Mouse (Mus musculus) embryonic stem cell, embryonic (primary cell): ENCODE measurements around the gene Snapin.

Experiments used
- CTCF ChIA-PET, 4 experiments: fragments of 300-600 bp in 2 of 4; fragments of 350-600 bp in 2 of 4; sonication (Branson Sonifier 250); formaldehyde crosslinking; loops; one replicate each; lab custom pipeline; 2022; ENCODE audit warnings: inconsistent platforms in 2 of 4; lab: Charles Lee
- POLR2A ChIA-PET, 4 experiments: fragments of 300-600 bp in 2 of 4; fragments of 350-600 bp in 2 of 4; sonication (Branson Sonifier 250); formaldehyde crosslinking; loops; one replicate each; lab custom pipeline; 2022; ENCODE audit warnings: antibody characterized with exemption in 4 of 4, inconsistent platforms in 1 of 4; lab: Charles Lee

Snapin gene

DNA sequence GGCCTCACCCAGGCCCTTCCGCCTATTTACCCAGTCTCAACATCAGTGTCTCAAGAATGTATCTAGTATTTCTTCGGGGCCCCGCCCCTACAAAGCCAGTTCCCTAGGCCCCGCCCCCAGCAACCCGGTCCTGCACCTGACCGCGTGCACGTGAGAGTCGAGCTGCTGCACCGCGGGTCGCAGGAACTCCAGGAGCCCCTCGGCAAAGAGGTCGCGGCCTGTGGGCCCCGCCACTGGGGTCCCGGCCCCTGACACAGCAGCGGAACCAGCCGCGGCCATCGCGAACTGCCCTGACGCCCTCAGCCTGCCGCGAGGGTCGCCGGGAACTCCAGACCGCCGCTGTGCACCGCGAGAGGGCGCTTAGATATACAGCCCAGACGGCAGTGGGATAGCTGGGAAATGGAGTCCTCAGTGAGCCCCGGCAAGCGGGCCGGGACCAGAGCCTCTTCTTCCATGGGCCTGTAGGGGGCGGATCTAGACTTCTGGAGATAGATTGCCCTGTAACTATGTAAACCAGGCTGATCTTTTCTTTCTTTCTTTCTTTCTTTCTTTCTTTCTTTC is at the start of gene Snapin:
Gene Snapin (minus strand): TSS at position 338 of the 561 bp plus-strand sequence.
- CTCF ChIA-PET = interaction anchor here (0.5 to 3.1 kb wide), 51 partner anchors 9 to 752 kb away, joined by 3 to 33 read pairs (median 4); partner anchors contain the start of genes S100a7a (in 3 of the 4), S100a16 (in 1 of the 4), S100a3 (in 1 of the 4) and Slc27a3 (in 1 of the 4)
- POLR2A ChIA-PET = interaction anchor here (0.6 to 19.9 kb wide), 70 partner anchors 9 to 279 kb away, joined by 3 to 802 read pairs (median 4); partner anchors contain the start of genes Chtop (in 3 of the 4), S100a14 (in 2 of the 4), Slc27a3 (in 2 of the 4) and Gatad2b (in 1 of the 4)

DNA sequence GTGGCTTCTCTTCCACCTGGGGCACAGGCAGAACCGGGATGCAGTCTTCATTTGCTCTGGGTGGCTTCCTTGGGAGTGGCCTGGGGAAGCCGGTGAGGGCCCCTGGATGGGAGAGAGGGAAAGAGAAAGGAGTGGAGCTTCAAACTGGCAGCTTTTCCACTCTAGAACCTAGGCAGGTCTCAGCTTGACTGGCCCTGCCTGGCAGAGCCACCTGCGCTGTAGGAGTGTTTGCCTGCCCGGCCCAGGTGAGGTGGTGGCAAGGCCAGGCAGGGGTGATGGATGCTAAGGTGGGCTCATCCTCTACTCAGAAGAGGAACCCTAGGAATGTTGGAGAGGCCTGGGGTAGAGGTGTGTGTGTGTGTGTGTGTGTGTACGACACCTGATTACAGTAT is 47.1 kb upstream of the Snapin start:
- CTCF ChIA-PET = interaction anchor here in 1 of 4 experiments (1.3 to 2.3 kb wide), 2 partner anchors 12 to 15 kb away, joined by 3 to 18 read pairs; partner anchors contain the start of gene S100a14
- POLR2A ChIA-PET = interaction anchor here in 3 of 4 experiments (0.6 to 3.1 kb wide), 10 partner anchors 10 to 50 kb away, joined by 3 to 19 read pairs (median 4); partner anchors contain the start of genes Chtop (in 2 of the 3) and S100a14 (in 1 of the 3)

DNA sequence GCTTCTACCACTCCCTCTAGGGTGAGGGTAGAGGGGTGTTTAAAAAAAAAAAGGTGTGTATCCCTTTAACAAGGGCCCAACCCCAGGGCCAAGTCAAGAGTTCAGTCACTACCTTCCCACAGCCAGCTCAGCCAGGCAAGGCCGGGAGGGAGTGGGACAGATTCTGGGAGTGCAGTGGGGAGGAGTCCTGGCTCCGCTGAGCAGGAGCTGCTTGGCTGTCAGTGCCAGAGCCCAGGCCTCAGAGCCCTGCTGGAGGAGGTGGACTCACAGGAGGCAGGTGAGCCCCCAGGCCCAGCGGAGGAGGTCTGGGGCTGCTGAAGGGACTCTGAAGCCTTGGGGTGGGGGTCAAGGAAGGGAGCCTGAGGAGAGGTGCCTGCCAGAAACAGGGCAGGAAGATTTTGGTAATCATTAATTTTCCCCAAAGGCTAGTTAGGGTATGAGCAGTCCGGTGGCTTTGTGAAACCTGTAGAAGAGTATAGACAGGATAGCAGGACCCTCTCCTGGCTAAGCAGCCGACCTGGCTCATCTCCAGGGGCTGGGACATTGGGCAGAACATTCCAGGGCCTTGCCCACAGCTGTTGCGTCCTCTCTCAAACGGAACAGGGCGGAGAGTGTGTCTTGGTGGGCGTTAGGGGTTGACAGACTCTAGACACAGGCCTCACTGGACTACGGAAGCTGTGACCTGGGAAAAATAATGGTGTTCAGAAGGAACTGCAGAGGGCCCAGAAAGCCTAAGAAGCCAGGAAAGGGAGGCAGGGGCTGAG is 46.5 kb upstream of the Snapin start, which contains the start of gene S100a16:
Gene S100a16 (plus strand): TSS at position 114 of the 764 bp plus-strand sequence.
- POLR2A ChIA-PET = interaction anchor here in 3 of 4 experiments (0.5 to 4.5 kb wide), 23 partner anchors 9 to 163 kb away, joined by 3 to 22 read pairs (median 4); partner anchors contain the start of genes S100a14 (in 3 of the 3), Chtop (in 2 of the 3) and Snapin (in 1 of the 3)
- CTCF ChIA-PET = interaction anchor here (0.7 to 2.3 kb wide), 9 partner anchors 10 to 104 kb away, joined by 3 to 18 read pairs (median 3); partner anchors contain the start of genes S100a14 (in 2 of the 4) and Snapin (in 1 of the 4)

DNA sequence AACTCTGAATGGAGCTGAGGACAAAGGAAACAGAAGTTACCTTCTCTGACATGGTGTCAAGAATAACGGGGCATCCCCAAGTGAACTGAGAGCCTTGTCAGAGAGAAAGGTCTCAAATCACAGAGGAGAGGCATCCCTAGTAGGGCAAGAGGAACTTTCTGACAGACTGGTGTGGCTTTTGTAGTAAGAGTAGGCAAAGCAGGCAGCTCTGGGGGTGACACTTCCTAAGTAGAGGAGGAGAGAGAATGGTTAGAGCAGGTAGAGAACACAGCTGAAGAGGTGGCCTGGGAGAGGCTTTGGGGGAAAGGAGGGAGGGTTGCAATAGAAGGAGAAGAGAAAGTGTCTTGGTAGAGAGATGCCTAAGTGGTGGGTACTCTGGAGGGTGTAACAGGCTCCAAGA is 44.6 kb upstream of the Snapin start:
- CTCF ChIA-PET = no interaction called here
- POLR2A ChIA-PET = interaction anchor here in 3 of 4 experiments (1.0 to 4.5 kb wide), 6 partner anchors 10 to 27 kb away, joined by 3 to 22 read pairs (median 14); partner anchors contain the start of genes Chtop (in 1 of the 3), S100a1 (in 1 of the 3), S100a13 (in 1 of the 3) and S100a14 (in 1 of the 3)

DNA sequence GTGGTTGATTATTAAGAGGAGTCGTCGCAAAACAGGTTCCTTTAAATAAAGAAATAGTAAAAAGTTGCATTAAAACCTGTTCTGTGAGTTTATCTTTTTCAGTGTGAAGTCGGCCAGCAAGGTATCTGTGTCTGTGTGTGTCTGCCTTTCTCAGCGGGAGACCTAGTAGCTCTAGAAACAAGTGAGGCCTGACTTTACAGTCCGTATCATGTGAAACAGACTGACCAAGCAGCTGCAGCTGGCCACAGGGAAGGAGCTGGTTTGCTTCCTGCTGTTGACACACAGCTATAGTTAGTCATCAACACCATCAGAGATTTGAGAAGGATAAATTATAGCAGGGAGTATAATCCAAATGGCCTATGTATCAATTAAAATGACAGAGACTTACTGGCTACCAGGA is 40.9 kb upstream of the Snapin start:
- ChIA-PET POLR2A (interaction anchor here in 1 of 4 experiments (0.9 to 1.8 kb wide), 2 partner anchors 9 to 90 kb away, joined by 3 to 4 read pairs; no protein-coding TSS in a partner anchor), CTCF (interaction anchor here in 2 of 4 experiments (0.5 to 0.6 kb wide), 2 partner anchors 32 to 34 kb away, joined by 3 read pairs; no protein-coding TSS in a partner anchor)

DNA sequence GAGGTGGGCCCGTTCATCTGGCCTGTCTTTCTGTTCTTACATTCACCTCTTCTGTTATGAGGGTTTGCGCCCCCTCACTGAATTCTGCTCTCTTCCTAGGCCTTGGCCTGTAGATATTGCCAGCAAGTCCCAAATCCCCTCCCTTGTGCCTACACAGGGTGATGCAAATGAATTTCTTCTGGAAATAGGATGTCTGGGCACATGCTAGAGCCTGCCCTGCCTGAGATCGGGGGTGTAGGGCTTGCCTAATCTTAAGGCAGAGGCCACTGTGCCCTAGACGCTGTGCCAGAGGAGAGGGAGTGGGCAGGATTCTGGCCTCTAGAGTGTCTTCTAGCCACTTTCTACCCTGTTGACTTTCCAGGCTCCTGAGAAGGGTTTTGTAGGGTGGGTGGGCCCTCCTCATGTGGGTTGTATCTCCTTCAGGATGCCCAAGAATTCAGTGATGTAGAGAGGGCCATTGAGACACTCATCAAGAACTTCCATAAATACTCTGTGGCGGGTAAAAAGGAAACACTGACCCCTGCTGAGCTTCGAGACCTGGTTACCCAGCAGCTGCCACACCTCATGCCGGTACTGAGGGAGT is 36.5 kb upstream of the Snapin start:
- ChIA-PET POLR2A (interaction anchor here in 3 of 4 experiments (0.6 to 9.3 kb wide), 24 partner anchors 8 to 73 kb away, joined by 3 to 200 read pairs (median 6); partner anchors contain the start of genes Chtop (in 3 of the 3), S100a1 (in 3 of the 3), S100a13 (in 3 of the 3) and S100a16 (in 2 of the 3)), CTCF (interaction anchor here in 3 of 4 experiments (0.6 to 3.5 kb wide), 9 partner anchors 9 to 182 kb away, joined by 3 to 21 read pairs (median 9); partner anchors contain the start of gene S100a16 (in 2 of the 3))

DNA sequence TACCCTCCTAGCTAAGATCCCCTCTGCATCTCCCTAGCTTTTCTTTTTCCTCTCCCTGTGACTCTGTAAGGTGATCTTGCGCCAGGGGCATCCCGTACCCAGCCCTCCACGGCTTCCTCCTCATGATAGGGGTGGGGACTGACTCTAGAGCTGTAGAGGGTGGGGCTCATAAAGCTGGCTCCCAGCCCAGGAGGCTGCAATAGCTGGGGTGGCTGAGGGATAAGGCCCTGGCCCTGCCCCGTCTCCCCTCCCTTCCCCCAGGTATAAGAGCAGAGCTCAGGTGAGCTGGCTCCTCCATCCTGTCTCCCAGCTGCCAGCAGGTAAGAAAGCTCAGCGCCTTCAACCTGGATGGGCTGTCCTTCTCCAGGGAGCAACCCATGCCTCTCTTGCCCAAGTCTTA is 35.7 kb upstream of the Snapin start, which contains the start of gene S100a14:
Gene S100a14 (plus strand): TSS at position 277 of the 400 bp plus-strand sequence.
- ChIA-PET POLR2A (interaction anchor here in 3 of 4 experiments (0.6 to 9.3 kb wide), 28 partner anchors 9 to 86 kb away, joined by 3 to 200 read pairs (median 6); partner anchors contain the start of genes Chtop (in 3 of the 3), S100a1 (in 3 of the 3), S100a13 (in 3 of the 3) and S100a16 (in 3 of the 3)), CTCF (interaction anchor here (0.6 to 3.5 kb wide), 21 partner anchors 10 to 183 kb away, joined by 3 to 24 read pairs (median 4); partner anchors contain the start of genes S100a16 (in 3 of the 4) and S100a6 (in 1 of the 4))

DNA sequence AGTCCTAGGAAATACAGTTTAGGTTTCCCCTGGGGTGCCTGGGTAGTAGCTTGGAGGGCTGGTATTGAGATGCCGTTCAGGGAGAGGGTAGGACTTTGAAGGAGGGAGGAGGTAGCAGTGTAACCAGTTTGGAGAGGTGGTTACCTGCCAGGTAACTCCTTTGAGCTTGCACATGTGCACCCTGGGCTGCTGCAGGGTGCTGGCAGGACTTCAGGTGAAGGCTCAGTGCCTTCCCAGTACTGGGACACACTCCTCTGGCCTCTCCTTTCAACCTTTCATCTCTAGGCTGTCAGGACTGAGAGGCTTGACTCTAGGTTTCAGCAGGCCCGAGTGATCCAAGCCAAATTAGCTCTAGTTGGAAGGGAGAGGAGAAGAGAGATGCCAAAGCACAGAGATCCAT is 35.2 kb upstream of the Snapin start:
- CTCF ChIA-PET = interaction anchor here (0.6 to 3.5 kb wide), 30 partner anchors 10 to 184 kb away, joined by 3 to 24 read pairs (median 4); partner anchors contain the start of genes S100a16 (in 3 of the 4), S100a6 (in 1 of the 4) and Snapin (in 1 of the 4)
- POLR2A ChIA-PET = interaction anchor here in 3 of 4 experiments (0.6 to 9.3 kb wide), 30 partner anchors 8 to 137 kb away, joined by 3 to 200 read pairs (median 6); partner anchors contain the start of genes Chtop (in 3 of the 3), S100a1 (in 3 of the 3), S100a13 (in 3 of the 3) and S100a16 (in 3 of the 3)

DNA sequence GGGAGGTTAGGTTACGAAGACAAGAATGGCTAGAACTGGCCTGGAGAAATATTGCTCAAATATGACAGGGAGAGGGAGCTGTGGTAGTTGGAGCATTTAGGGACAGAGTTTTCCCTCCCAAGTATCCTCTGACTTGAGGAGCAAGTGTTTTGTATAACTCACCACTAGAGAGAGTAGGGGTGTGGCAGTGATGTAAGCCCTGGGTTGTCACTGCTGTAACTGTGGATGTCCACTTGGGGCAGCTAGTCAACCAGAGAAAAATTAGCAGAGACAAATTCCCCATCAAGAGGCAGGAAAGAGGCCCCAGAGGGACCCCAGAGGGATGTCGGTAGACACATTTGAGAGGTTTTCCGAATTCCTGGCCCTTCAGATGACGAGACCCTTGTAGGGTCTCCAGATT is 34.6 kb upstream of the Snapin start:
- CTCF ChIA-PET = interaction anchor here (0.6 to 3.5 kb wide), 31 partner anchors 9 to 185 kb away, joined by 3 to 24 read pairs (median 4); partner anchors contain the start of genes S100a16 (in 2 of the 4), S100a6 (in 1 of the 4) and Snapin (in 1 of the 4)

DNA sequence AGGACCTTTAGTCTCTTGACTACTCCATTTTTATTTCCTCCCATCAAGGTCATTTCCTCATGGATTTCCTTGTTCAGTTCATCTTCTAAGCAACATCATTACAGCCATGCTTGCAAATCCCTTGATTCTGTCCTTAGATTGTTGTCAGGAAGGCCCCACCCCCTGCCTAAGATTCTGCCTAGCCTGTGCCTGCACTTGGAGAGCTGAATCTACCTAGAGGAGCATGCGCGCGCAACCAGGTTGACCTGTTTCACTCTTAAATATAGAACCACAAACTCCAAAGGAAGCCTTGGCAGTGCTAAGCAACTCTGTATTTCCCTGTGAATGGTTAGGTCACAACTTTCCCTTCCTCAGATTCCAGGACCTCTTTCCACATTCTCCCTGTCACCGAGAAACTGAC is 26.9 kb upstream of the Snapin start:
- CTCF ChIA-PET = interaction anchor here in 1 of 4 experiments (1.4 kb wide), 1 partner anchor 113 kb away, joined by 3 read pairs; no protein-coding TSS in a partner anchor
- POLR2A ChIA-PET = interaction anchor here (0.5 to 6.8 kb wide), 16 partner anchors 9 to 41 kb away, joined by 3 to 78 read pairs (median 6); partner anchors contain the start of genes Chtop (in 3 of the 4), S100a14 (in 2 of the 4) and Snapin (in 2 of the 4)

More for the DNA sequence above, 34.6 kb upstream of the Snapin start:
- POLR2A ChIA-PET = interaction anchor here in 3 of 4 experiments (0.7 to 9.3 kb wide), 23 partner anchors 10 to 426 kb away, joined by 3 to 200 read pairs (median 10); partner anchors contain the start of genes Chtop (in 3 of the 3), S100a1 (in 3 of the 3), S100a13 (in 3 of the 3) and S100a16 (in 2 of the 3)

DNA sequence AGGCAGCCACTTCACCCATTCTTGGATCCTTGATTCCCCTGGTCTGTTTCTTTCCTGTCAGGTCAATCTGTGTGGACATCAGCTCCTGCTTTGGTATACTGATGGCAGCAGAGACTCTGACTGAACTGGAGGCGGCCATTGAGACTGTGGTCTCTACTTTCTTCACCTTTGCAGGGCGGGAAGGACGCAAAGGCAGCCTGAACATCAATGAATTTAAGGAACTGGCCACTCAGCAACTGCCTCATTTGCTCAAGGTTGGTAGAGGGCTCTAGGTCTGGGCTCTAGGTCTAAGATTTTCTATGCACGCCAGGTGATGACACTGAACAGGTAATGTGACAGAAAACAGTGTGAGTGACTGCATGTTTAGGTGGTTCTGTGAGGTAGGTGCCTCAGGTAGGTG is 25.0 kb upstream of the Snapin start:
- ChIA-PET CTCF (interaction anchor here in 1 of 4 experiments (0.9 kb wide), 1 partner anchor 10 kb away, joined by 3 read pairs; the partner anchor contains the start of gene S100a14), POLR2A (interaction anchor here in 3 of 4 experiments (0.5 to 6.8 kb wide), 15 partner anchors 7 to 106 kb away, joined by 3 to 101 read pairs (median 5); partner anchors contain the start of genes Chtop (in 2 of the 3), S100a14 (in 2 of the 3) and Snapin (in 2 of the 3))

DNA sequence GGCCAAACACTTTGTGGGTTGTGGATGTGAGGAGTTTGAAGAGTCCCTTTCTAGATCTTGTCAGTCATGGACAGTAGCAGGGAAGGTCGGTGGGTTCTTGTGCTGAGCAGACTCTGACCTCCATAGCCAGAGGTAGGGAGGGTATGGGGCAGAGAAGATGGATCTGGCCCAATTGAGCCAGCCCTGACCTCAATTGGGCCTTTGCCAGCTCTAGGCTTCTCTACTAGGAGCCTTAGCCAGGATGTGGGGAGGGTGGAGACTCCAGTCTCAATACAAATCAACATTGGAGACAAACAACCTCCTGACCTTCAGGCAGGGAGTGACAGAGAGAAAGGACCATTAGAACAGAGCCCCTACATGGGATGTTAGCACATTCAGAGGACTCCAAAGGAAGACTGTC is 24.4 kb upstream of the Snapin start:
- CTCF ChIA-PET = interaction anchor here in 1 of 4 experiments (0.6 kb wide), 1 partner anchor 17 kb away, joined by 8 read pairs; no protein-coding TSS in a partner anchor
- POLR2A ChIA-PET = interaction anchor here in 3 of 4 experiments (0.6 to 6.8 kb wide), 17 partner anchors 8 to 106 kb away, joined by 3 to 101 read pairs (median 4); partner anchors contain the start of genes S100a14 (in 2 of the 3), Snapin (in 2 of the 3) and Chtop (in 1 of the 3)

DNA sequence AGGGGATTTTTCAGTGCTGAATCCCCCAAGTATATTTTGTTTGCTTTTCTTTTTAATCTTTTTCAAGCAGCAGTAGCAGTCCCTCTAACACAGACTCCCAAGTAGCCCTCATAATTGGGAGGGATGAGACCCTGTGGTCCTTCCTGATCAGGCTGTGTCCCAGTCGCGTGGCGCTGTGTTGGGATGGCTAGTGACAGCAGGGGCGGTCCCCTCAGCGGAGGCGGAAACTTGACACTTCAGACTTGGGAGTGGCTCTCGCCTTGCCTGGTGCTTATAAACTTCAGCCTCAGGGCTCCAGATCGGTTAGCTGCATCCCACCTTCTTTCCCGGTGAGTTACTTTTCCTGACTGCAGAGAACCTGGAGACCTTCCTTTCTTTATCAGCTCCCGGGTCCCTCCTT is 23.9 kb upstream of the Snapin start:
- POLR2A ChIA-PET = interaction anchor here in 3 of 4 experiments (0.6 to 6.8 kb wide), 17 partner anchors 7 to 107 kb away, joined by 3 to 101 read pairs (median 4); partner anchors contain the start of genes S100a14 (in 2 of the 3), Snapin (in 2 of the 3) and Chtop (in 1 of the 3)
- CTCF ChIA-PET = interaction anchor here in 1 of 4 experiments (0.6 kb wide), 1 partner anchor 17 kb away, joined by 8 read pairs; no protein-coding TSS in a partner anchor

DNA sequence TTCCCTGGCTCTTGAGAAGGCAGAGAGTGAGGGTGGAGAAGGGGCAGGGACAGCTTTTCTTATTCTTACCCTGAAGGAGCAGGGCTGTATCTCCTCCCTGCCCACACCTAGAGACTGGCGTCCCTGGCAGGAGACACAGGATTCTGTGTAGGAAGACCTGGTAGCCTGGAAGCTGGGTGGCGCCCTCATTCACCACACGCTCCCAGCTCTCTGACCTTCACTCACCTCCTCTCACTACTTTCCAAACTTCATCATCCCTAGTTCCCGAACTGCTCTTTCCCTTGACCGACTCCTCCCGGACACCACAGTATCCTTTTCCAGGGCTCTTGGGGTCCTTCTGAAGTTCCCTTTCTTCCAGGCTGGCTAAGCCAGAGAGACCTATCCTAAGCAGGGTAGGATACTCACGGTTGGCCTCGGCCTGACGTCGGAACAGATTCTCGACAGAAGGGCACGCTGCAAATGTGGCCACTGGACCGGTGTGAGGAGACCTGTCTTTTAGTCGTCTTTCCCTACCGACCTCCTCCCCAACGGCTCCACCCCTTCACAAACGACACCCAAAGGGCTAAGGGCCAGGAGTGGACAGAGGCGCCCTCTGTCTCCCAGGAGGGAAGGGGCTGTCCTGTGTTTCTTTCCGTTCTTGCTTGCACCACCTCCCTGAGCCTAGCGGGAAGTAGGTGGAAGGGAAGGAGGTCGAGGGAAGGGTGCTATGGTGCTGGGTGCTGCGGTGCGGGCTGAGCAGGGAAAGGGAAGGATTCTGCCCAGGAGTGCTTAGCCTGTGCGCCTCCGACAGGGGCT is 23.2 kb upstream of the Snapin start, which contains the start of the genes S100a1 and S100a13:
Gene S100a1 (minus strand): TSS at position 597 of the 795 bp plus-strand sequence.
Gene S100a13 (plus strand): TSS at position 640 of the 795 bp plus-strand sequence.
- POLR2A ChIA-PET = interaction anchor here (0.7 to 19.5 kb wide), 101 partner anchors 8 to 1939 kb away, joined by 3 to 802 read pairs (median 7); partner anchors contain the start of genes Ints3 (in 3 of the 4), S100a14 (in 3 of the 4), Slc27a3 (in 3 of the 4) and Snapin (in 3 of the 4)
- CTCF ChIA-PET = interaction anchor here in 2 of 4 experiments (0.8 to 2.6 kb wide), 7 partner anchors 8 to 196 kb away, joined by 3 to 24 read pairs (median 4); partner anchors contain the start of genes S100a14 (in 2 of the 2) and Snapin (in 2 of the 2)
